Mouse (Mus musculus) adrenal gland (tissue): Measurements from ENCODE around the gene Hspa14.

Experiments
- intact Hi-C: fragments of 180-260 bp; cut with DNase I; formaldehyde crosslinking; loops from one replicate; pipeline ENCODE4 v1.15.1; 2025
- long read RNA-seq, 2 experiments: library from polyadenylated mRNA; unstranded; transcript quantifications; one replicate each; pipeline ENCODE4 v2.0.0; 2020; ENCODE audit warnings: borderline replicate concordance in 1 of 2; ENCODE audit not compliant: insufficient replicate concordance in 1 of 2

Hspa14 gene
- long read RNA-seq, experiment 1, transcript Hspa14-201 (14 exons, 1,795 nt), result major isoform, 13 of 22 reads
- long read RNA-seq, experiment 1, partial matches to known transcripts, result 5 of 22 reads
- long read RNA-seq, experiment 1, other reads (novel, unspliced or antisense), result 4 of 22 reads
- long read RNA-seq, experiment 2, transcript Hspa14-201 (14 exons, 1,795 nt), result major isoform, 16 of 25 reads
- long read RNA-seq, experiment 2, partial matches to known transcripts, result 6 of 25 reads
- long read RNA-seq, experiment 2, other reads (novel, unspliced or antisense), result 2 of 25 reads

- intact Hi-C loops, result loop anchor here (5.0 kb wide), 1 partner anchor 96 kb away; no protein-coding TSS in a partner anchor
Observed at GRCm38 (mm10) chr2:3512552-3513454, at the start of gene Hspa14, which contains the start of the genes Gm45902 and Cdnf. TSS of gene Hspa14 (minus strand) at chr2:3512814. TSS of gene Gm45902 (minus strand) at chr2:3512790. TSS of gene Cdnf (plus strand) at chr2:3513030.

- intact Hi-C loops, result loop anchor here (2.0 kb wide), 2 partner anchors 224 to 252 kb away; no protein-coding TSS in a partner anchor
Observed at GRCm38 (mm10) chr2:3546588-3546987, 34.0 kb upstream of the Hspa14 start.

- intact Hi-C loops, result loop anchor here (2.0 kb wide), 2 partner anchors 225 to 253 kb away; no protein-coding TSS in a partner anchor
Observed at GRCm38 (mm10) chr2:3546055-3546454, 33.4 kb upstream of the Hspa14 start.

GRCm38 (mm10) chr2:3541307-3542079 lies 28.9 kb upstream of the Hspa14 start:
- intact Hi-C loops, result no loop called here

- intact Hi-C loops, result no loop called here
Observed at GRCm38 (mm10) chr2:3526288-3526687, 13.7 kb upstream of the Hspa14 start.

GRCm38 (mm10) chr2:3522558-3522957 lies 9.9 kb upstream of the Hspa14 start:
- intact Hi-C loops, result no loop called here

GRCm38 (mm10) chr2:3512076-3512475 lies 538 bp downstream of the Hspa14 start:
- intact Hi-C loops, result loop anchor here (5.0 kb wide), 1 partner anchor 95 kb away; no protein-coding TSS in a partner anchor

- intact Hi-C loops, result no loop called here
Observed at GRCm38 (mm10) chr2:3500886-3501285, 11.7 kb downstream of the Hspa14 start.

- intact Hi-C loops, result no loop called here
Observed at GRCm38 (mm10) chr2:3499543-3499942, 13.1 kb downstream of the Hspa14 start.

GRCm38 (mm10) chr2:3493833-3494409 lies 18.7 kb downstream of the Hspa14 start:
- intact Hi-C loops, result no loop called here

GRCm38 (mm10) chr2:3489816-3490215 lies 22.8 kb downstream of the Hspa14 start:
- intact Hi-C loops, result no loop called here

GRCm38 (mm10) chr2:3480239-3480638 lies 32.4 kb downstream of the Hspa14 start:
- intact Hi-C loops, result no loop called here

GRCm38 (mm10) chr2:3475746-3476251 lies 36.8 kb downstream of the Hspa14 start:
- intact Hi-C loops, result no loop called here

GRCm38 (mm10) chr2:3474861-3475283 lies 37.7 kb downstream of the Hspa14 start, which contains the start of gene Suv39h2:
TSS of gene Suv39h2 (minus strand) at chr2:3475031.
- intact Hi-C loops, result loop anchor here (5.0 kb wide), 1 partner anchor 48 kb away; no protein-coding TSS in a partner anchor

- intact Hi-C loops, result loop anchor here (5.0 kb wide), 1 partner anchor 47 kb away; no protein-coding TSS in a partner anchor
Observed at GRCm38 (mm10) chr2:3474361-3474805, 38.2 kb downstream of the Hspa14 start.

- intact Hi-C loops, result loop anchor here (5.0 kb wide), 1 partner anchor 47 kb away; no protein-coding TSS in a partner anchor
Observed at GRCm38 (mm10) chr2:3473891-3474290, 38.7 kb downstream of the Hspa14 start.

- intact Hi-C loops, result no loop called here
Observed at GRCm38 (mm10) chr2:3456590-3456989, 56.0 kb downstream of the Hspa14 start.

GRCm38 (mm10) chr2:3453096-3453495 lies 59.5 kb downstream of the Hspa14 start:
- intact Hi-C loops, result no loop called here

GRCm38 (mm10) chr2:3449431-3449830 lies 63.2 kb downstream of the Hspa14 start:
- intact Hi-C loops, result no loop called here

GRCm38 (mm10) chr2:3445984-3446383 lies 66.6 kb downstream of the Hspa14 start:
- intact Hi-C loops, result no loop called here
